Mouse (Mus musculus) ovary, postnatal 10 days (tissue): Measurements from ENCODE around the gene Smim24.

Experiments
- DNase-seq: peaks from one replicate; pipeline ENCODE4 v3.0.0; 2022; ENCODE audit warnings: low spot score

Gene Smim24

DNA sequence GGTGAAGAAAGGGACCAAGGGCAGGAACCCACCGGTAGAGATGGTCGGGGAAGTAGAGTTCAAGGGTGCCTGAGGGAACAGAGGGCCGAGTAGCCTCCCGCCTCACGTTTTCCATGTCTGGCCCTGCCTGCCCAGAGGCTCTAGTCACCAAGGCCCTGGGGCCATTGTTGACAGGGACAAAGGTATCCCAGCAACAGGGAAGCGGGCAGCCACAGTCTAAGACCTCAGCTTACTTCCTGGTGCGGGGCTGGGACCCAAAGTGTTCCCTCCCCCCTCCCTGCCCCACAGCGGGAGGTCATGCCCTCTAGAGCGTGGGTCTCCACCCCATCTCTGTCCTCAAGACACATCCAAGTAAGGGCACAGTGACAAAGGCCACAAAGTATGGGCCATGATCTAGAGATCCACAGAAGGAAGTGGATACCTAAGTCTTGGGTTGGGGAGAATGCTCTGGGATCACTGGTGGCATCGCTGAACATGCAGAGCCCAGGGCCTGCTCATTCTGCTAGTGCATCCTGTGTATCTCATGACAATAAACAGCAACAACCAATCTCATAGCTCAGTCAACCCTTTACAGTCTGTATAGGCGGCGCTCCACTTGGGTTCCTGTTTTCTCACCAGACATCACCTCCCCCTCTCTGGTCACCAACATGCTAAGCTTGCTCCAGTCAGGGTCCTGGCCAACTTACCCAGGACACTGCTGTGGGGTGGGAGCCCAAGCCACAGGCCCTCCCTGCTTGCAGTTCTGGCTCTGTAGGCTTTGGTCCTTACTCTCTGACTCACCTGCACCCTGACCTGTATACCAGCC, 27.0 kb upstream of the Smim24 start, which contains the start of gene 4930404N11Rik:
TSS of gene 4930404N11Rik (minus strand) at position 145 of the 805 bp plus-strand sequence.
- no peak for DNase-seq

DNA sequence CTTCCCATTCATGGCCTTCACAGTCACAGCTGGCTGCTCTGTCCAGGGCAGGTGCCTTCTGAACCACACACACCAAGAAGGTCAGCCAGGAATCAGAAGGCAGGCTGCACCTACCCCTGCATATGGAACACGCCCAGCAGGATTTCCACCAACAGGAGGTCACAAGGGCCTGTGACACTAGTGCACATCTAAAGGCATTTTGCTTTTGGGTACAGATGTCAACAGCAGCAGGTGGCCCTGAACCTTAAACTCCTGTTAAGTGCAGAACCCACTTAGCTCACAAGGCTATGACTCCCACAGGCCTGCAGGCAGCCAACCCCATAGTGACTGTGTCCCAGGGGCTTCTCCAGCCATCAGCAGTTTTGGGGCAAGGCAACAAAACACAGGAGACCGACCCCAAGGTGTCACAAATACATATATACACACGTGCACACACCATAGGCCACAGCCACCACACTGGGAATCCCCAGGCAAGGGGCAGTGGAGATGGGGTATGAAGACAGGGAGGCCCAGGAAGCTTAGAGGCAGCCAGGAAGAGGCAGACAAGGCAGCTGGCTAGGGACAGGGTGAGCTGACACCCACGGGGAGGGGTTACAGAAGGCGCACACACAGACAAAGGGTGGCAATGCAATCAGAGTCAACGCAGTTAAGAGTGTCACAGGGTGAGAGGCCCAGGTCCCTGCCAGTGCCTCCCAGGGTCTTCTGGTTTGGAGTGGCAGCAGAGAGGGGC, 26.2 kb upstream of the Smim24 start:
- DNase-seq, result no peak

DNA sequence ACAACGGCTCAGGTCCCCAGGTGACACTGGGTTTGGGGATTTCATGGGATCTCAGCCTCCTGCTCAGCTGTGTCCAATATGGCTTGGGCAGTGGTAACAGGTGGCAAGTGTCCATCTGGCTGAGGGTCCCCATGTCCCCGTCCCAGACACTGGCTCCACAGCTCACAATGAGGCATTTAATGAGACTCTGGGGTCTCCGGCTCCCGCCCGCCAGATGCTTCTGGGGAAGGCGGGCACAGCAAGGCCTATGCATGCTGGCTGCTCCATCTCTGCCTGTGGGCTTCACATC, 25.7 kb upstream of the Smim24 start:
- no peak for DNase-seq

DNA sequence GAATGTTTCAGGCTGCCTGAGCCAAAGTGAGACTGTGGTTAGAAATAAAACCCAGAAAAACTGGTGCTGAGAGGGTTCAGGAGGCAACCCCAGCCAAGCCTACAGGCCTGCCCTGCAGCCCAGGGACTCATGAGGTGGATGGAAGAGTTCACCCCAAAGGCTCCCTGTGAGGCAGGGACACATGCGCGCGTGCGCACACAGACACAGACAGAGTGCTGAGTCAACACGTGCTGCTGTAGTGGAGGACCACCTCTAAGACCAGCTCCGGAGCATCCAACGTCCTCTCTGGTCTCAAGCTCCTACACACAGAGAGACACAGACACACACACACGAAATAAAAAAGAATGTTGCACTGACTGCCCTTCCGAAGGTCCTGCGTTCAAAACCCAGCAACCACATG, 17.5 kb upstream of the Smim24 start:
- no peak for DNase-seq

DNA sequence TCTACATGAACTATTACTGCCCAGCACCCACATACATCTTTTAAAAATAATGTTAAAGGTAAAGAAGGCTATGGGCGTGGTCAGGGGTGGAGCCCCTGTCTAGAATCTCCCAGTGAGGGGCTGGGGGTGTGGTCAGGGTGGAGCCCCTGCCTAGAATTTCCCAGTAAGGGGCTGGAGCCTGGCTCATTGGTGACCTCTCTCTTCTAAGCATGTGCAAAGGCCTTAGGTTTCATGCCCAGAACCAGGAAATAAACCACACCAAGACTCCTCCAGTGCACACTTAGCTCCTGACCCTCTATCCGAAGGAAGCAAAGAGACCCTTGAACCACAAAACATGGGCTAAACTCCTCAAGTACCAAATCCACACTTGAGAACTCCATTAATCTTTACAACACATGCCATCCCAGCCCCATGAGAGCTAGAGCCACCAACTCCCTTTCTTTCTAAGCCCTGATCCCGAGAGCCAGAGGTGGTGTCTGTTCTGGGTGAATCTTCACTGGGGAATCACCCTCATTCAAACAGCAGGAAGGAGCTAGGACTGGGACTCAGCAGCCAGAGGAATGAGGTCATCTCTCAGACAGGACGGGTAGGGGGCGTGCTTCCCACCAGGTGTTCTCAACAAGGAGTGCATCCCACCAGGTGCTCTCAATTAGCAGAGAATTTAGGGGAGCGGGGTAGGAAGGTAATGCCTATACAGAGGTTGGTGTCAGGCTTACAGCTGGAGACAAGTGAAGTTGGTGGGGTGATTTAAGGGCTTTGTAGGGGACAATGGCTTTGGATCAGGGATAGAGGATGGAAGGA, 16.1 kb upstream of the Smim24 start:
- no peak for DNase-seq

DNA sequence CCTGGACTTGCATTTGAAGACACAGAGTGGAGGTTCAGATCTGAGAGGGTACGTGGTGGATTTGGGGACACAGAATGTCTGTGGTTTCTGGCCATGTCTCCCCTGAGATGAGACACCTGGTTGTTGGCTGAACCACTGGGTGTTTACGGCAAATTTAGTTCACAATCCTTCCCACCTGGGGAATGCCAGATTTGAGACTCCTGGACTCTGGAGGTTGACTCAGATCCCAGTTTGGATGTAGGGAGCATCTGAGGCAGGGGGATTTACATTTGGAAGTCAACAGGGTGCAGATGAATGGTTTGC, 15.5 kb upstream of the Smim24 start:
- DNase-seq, result no peak

DNA sequence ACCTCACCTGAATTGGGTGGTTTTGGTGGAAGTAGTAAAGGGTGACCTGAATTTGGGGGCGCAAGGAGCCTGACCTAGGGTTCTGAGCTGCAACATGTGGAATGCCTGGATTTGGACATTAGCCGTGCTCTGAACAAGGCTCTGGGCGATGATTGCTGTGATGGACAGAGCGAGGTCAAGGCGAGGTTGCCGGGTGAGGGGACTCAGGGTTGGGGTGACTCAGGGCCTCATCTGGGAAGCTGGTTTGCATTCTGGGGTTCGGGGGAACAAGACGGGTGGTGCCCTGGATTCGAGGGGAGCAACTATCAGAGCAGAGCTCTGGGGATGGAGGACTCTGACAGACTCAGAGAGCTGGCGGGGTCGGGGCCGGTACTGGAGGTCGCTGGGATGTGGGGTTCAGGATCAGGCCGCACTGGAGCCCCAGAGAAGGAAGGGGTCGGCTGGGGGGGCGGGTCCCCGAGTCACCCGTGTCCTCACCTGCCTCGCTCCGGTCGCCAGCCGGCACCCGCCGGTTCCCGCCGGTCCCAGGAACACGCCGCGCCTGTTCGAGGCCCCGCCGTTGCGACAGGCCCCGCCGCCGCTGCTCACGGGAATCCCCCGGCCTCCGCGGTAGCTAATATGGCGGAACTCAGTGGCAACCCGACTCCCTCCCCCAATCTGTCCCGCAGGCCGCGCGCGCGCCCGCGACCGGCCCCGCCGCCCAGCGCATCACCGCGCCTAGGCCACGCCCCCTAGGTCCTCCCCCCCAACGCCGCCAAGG, 14.9 kb upstream of the Smim24 start, which contains the start of gene Fzr1:
TSS of gene Fzr1 (minus strand) at position 724 of the 760 bp plus-strand sequence.
- DNase-seq, result no peak

DNA sequence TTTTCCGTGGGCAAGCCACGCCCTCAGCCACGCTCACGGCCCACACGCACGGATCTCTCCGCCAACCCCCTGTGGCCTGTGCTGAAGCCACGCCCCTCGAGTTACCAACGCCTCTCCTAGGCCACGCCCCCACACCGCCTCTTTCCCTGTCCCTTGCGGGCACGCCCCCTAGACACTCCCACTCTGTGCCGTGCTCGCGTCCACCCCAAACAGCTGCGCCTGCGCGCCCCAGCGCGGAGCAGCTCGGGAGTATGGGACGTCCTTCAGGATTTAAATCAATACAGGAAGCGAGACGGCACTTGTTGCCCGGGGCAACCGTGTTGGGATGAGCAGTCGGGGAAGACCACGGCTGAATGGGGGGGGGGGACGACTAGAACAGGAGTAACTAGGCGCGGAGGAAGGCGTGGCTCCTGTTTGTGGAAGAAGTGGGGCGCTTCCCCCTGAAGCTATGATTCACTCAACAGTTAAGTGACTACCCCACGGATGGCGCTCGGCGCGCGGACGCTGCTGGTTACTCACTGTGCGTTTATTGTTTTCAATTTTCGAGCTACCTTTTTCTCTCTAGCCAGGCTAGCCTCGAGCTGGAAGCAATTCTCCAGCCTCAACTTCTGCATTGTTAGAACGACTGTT, 14.2 kb upstream of the Smim24 start:
- DNase-seq, result peak; percentile 98

DNA sequence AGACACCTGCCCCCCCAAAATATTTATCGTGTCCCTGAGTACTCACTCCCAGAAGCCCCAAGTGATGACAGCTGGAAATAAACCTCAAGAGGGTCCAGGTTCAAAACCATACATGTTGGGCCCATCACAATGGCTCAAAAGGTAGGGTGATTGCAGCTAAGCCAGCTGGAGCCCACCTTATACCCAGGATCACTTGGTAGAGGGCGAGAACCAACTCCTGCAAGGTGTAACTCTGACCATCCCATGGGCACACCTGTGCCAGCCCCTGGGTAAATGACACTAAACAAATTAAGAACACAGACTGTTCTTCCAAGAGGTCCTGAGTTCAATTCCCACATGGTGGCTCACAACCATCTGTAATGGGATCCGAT, 13.7 kb upstream of the Smim24 start:
- no peak for DNase-seq

DNA sequence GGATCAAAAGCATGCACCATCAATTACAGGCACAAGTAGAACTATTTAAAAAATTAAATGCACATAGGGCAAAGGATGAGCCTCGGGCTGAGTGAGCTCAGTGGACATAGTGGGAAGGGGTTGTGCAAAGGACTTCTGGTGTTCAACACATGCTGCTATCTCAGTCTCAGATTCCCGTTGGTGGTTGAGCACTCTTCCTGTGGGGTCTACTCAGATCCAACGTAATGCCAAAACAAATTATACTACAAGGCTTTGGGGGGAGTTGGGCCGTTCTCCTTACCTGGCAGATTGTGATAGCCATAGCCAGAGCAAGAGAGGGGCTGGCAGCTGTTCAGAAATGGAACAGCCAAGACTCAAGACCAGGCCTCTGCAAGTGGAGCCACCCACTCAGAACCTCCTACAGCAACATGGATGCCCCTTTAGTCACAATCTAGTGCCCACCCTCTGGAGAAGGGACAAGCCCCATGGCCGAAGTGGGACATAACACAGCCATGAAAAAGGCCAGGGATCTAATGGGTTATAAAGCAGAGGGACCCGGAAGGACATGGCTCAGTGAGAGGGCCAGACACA, 13.0 kb upstream of the Smim24 start:
- no peak for DNase-seq

DNA sequence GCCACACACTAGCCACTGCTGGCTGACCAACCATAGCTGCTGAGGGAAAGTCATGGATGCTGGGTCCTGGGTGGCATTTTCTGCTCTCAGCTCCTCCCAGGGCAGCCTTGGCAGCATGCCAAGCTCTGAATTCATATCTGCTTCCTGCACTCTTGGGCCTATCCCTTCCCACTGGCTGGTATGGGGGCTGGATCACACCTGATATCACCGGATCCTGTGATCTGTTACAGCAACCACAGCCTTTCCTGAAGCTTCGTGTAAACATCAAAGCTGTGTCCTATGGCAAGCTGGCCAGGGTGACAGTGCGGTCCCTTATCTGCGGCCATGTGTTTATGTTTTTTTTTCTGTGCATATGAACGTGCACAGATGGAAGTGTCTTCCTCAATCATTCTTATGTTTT, 10.8 kb upstream of the Smim24 start:
- DNase-seq, result no peak

DNA sequence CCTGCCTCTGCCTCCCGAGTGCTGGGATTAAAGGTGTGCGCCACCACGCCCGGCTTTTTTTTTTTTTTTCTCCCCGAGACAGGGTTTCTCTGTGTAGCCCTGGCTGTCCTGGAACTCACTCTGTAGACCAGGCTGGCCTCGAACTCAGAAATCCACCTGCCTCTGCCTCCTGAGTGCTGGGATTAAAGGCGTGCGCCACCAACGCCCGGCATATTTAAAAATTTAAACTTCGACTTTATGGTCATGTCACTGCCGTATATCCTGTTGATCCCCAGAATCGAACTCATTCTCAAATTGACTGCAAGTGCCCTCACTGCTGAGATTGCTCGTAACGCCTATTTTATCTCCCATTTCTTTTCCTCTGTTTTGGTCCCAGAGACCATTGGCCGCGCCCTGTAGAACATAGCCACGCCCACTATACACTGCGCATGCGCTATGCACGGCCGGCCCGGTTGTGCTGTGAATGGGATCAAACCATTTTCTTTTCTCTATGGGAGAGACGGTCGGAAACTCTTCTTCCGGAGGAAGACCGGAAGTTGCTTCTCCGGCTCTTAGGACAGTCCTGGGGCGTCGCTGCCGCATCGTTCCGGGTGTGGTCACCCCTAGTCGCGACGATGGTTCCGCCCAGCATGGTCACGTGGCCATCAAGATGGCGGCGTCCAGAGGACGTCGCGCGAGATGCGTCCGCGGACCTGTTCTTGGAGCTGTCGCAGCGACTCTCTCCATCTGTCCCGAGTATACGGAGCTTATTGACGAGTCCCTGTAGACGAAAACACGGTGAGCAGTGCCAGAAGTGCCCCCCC, 8.8 kb upstream of the Smim24 start, which contains the start of the genes Dohh and Gm48551:
TSS of gene Dohh (plus strand) at position 627 of the 803 bp plus-strand sequence.
TSS of gene Gm48551 (plus strand) at position 665 of the 803 bp plus-strand sequence.
- DNase-seq, result peak; percentile 96

DNA sequence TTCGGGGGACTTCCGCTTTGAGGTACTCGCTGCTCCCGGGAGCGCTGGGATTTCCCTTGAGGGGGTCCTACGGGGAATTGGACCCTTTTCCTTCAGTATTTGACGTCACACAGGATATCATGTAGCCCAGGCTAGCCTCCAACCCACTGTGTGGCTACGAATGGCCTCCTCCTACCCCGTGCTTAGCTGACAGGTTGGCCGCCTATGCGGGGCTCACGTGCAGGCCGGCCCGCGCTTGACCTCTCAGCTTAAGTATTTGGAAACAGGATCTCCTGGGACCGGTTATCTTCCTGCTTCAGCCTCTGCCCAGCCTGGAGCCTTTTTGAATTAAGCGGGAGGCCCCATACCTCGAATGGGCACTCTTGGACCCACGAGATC, 8.3 kb upstream of the Smim24 start:
- no peak for DNase-seq

DNA sequence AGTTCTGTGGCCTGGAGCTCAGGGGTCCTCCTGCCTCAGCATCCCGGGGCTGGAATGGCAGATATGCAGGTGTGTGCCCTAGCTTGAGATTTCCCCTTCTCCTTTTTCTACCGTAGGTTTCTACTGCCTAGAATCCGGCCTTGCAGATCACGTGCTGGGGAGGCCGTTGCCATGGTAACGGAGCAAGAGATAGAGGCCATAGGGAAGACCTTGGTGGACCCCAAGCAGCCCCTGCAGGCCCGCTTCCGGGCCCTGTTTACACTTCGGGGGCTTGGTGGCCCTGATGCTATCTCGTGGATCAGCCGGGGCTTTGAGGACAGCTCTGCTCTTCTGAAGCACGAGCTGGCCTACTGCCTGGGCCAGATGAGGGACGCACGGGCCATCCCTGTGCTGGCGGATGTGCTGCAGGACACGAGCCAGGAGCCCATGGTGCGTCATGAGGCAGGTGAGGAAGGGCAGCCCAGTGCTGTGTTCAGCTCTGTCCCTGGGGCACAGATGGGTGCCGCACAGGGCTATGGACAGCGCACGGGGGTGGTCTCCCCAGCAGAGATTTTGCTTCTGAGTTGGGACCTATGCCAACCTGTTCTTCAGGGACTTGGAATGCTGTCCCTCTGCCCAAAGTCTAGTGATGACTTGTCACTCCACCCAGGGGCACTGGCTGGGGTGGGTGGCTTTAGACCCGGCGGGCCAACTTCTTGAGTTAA, 7.1 kb upstream of the Smim24 start:
- DNase-seq, result no peak

DNA sequence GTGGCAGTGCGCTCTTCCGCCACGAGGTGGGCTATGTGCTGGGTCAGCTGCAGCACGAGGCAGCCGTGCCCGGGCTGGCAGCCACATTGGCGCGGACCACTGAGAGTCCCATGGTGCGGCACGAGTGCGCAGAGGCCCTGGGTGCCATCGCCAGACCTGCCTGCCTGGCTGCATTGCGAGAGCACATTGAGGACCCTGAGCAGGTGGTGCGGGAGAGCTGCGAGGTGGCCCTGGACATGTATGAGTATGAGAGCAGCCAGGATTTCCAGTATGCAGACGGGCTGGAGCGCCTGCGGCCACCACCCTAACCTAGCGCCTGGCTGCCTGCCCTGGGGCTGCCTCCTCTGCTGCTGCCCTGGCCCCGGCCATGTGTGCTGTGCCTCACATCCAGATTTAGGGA, 5.1 kb upstream of the Smim24 start:
- DNase-seq, result no peak

DNA sequence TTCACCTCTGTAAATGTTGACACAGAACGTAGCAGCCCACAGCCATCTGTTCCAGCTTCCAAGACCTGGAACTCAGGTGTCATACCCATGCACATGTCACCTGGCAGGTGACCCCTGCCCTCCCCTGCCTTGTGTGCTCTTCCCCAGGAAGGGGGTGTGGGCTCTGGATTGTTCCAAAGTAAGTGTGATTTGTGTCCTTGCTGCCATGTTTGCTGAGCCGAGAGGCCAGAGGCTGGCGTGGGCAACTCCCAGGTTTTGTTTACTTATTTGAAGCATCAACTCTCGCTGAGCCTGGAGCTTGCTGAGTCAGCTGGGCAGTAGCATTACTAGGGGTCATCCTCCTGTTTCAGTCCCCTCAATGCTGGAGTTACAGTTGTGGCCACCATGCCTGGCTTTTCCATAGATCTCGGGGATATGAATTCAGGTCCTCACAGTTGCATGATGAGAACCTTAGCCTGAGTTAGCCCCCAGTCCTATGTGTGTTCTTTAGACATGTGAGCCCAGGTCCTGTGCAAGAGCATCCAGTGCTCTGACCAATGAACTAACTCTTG, 4.3 kb upstream of the Smim24 start, which contains the start of gene Gm48552:
TSS of gene Gm48552 (plus strand) at position 501 of the 551 bp plus-strand sequence.
- DNase-seq, result no peak

DNA sequence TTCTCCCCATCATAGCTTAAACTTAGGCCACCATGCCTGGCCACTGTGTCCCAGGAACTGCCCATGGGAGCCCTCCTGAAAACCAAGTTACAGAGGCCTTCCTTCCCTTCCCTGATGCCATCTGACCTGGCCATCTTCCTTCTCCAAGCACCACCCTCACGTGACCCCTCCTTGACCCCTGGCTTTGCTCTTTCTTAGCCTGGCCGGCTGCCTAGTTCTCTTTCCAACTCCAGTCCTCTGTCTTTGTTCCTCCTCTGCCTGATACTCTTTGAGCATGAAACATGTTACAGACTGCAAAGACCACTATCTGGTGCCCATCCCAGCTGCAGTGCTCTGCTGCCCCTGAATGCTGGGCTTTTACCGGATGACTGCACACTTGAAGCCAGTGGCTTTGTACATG, 3.5 kb upstream of the Smim24 start:
- no peak for DNase-seq

DNA sequence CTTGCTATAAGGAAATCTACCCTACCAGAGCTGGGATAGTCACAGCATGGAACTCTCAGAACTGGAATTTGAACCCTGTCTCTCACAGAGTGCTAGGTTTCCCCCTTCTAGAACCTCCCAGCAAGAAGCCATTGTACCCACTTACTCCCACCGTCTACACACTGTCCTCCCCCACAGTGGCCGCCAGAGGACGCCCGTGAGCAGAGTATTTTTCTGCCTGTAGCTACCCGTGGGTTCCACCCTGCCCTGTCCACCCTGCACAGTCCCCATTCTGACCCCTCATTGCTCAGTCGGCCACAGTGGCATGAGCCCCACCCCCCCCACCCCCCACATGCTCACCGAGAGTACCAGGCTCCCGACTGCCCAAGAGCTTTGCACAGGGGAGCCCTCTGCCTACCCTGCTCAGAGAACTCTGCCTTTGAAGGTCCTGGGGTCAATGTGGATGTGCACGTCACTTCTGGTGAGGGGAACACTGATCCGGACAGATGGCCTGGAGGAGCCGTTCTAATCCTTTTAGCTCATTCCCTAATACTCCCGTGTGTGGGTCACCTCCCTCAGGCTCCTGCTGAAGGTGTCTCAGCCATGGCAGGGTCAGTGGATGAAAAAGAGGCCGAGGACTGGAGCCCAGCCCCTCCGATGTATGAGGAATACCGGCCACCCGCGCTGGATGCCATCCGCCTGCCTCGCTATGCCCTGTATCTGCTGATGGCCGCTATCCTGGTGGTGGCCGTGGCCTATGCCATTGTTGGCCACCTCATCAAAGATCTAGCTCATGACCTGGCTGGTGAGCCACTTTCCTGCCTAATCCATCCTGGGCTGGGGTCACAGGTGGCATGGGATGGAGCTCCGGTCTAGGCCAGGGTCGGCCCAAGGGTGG, 2.8 kb upstream of the Smim24 start:
- DNase-seq, result peak; percentile 59

DNA sequence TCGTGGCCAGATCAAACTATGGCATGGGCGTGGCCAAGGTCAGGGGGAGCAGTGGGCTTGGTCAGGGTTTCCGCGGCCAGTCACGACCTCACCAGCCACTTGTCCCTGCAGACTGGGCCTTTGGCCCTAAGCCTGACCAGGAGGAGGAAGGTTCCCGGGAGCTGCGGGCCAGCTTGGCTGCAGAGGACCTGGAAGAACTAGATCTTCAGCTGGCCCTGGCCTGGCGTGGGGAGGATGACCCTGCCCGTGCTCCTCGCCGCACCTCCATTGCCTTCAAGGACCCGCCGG, 2.2 kb upstream of the Smim24 start:
- no peak for DNase-seq
